Mouse (Mus musculus): ENCODE measurements around the gene Rchy1. TPM values are rescaled to one million over a fixed set of nuclear protein-coding genes. Genes with fewer than 3 reads are reported as not detected.
A peak's percentile ranks its signal among the peaks of the same experiment; 100 is the strongest.

The Rchy1 gene
- polyA plus RNA-seq, 2 experiments = 15.1 to 20.9 TPM

DNA sequence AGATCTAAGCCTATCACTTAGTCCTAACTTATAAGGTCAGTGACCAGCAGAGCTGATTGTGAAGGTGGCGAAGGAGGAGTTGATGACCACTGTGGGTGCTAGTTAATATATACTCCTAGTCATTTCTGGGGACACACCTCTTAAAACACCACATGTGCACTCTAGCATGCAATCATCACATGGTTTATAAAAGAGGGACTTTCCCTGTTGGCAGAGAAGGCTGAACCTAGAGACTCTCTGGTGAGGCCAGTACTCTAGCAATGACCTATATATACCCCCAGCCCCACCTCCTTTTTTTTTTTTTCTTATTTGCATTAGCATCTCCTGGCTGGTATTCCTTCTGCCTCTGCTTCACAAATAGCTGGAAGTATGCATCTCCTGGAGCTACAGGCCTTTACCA, 1.5 kb downstream of the Rchy1 start:
- 58% methylated on average over 1 of the region's 1 CpGs for WGBS (ENCODE audit: insufficient replicate concordance)
- peak overlapping the region; percentile 96 for H3K4me2 ChIP-seq (ENCODE audit: low read depth)
- H3K36me3 ChIP-seq (replicated peaks; ENCODE audit: control insufficient read depth, insufficient read depth, low read depth) = peaks cover 11% of the 10 kb centered on the region
- TF ChIP-seq EP300 (IDR thresholded peaks at IDR 0.05; ENCODE audit: low read depth) (no peak), CTCF (IDR thresholded peaks at IDR 0.05; ENCODE audit: low read depth) (no peak)
- DNase-seq (ENCODE audit: low read depth in 3 of 3, low spot score in 3 of 3) = peak in 1 of 3 experiments; percentile 58
- H3K4me1 ChIP-seq (replicated peaks; ENCODE audit: control insufficient read depth in 2 of 2, insufficient read depth in 2 of 2, low read length in 1 of 2) = peaks cover 29 to 33% of the 10 kb centered on the region in 2 experiments
- peak overlapping the region; percentile 80 to 90 for H3K4me3 ChIP-seq (ENCODE audit: insufficient read depth in 1 of 2, low read depth in 2 of 2, low read length in 2 of 2)
- H3K9ac ChIP-seq (replicated peaks) = peak overlapping the region; percentile 93
- no peak for ATAC-seq (ENCODE audit: insufficient read depth)
- H3K27me3 ChIP-seq (ENCODE audit: control insufficient read depth, insufficient read depth, low read length) = no peaks in the 10 kb centered on the region
- peak overlapping the region; percentile 91 for H3K27ac ChIP-seq
- no peaks in the 10 kb centered on the region for H3K9me3 ChIP-seq (ENCODE audit: control insufficient read depth, low read length)

GRCm38 (mm10) chr5:91960606-91961254, 2.1 kb downstream of the Rchy1 start:
- Histone ChIP-seq H3K27ac (peak overlapping the region; percentile 91), H3K27me3 (ENCODE audit: control insufficient read depth, insufficient read depth, low read length) (no peaks in the 10 kb centered on the region), H3K9ac (replicated peaks) (peak overlapping the region; percentile 93), H3K36me3 (replicated peaks; ENCODE audit: control insufficient read depth, insufficient read depth, low read depth) (peaks cover 11% of the 10 kb centered on the region), H3K4me2 (ENCODE audit: low read depth) (peak overlapping the region; percentile 96), H3K4me3 (ENCODE audit: insufficient read depth in 1 of 2, low read depth in 2 of 2, low read length in 2 of 2) (peak overlapping the region; percentile 62 to 80), H3K9me3 (ENCODE audit: control insufficient read depth, low read length) (no peaks in the 10 kb centered on the region), H3K4me1 (replicated peaks; ENCODE audit: control insufficient read depth in 2 of 2, insufficient read depth in 2 of 2, low read length in 1 of 2) (peaks cover 29 to 33% of the 10 kb centered on the region in 2 experiments)
- ATAC-seq (ENCODE audit: insufficient read depth) (peak; percentile 52), DNase-seq (ENCODE audit: low read depth in 3 of 3, low spot score in 3 of 3) (peak; percentile 67 to 73 (median 70))
- 16% methylated on average over 3 of the region's 3 CpGs for WGBS (ENCODE audit: insufficient replicate concordance)
- peak; percentile 79 for TF ChIP-seq EP300 (IDR thresholded peaks at IDR 0.05; ENCODE audit: low read depth)
- TF ChIP-seq CTCF (IDR thresholded peaks at IDR 0.05; ENCODE audit: low read depth) = no peak

GRCm38 (mm10) chr5:91959986-91960385, 2.9 kb downstream of the Rchy1 start:
- H3K4me1 ChIP-seq (replicated peaks; ENCODE audit: control insufficient read depth in 2 of 2, insufficient read depth in 2 of 2, low read length in 1 of 2) = peaks cover 29 to 33% of the 10 kb centered on the region in 2 experiments
- H3K36me3 ChIP-seq (replicated peaks; ENCODE audit: control insufficient read depth, insufficient read depth, low read depth) = peaks cover 13% of the 10 kb centered on the region
- peak overlapping the region in 1 of 2 experiments; percentile 80; a peak in 2 of 4 replicates for H3K4me3 ChIP-seq (ENCODE audit: insufficient read depth in 1 of 2, low read depth in 2 of 2, low read length in 2 of 2)
- peak overlapping the region; percentile 96 for H3K4me2 ChIP-seq (ENCODE audit: low read depth)
- no peaks in the 10 kb centered on the region for H3K27me3 ChIP-seq (ENCODE audit: control insufficient read depth, insufficient read depth, low read length)
- H3K9me3 ChIP-seq (ENCODE audit: control insufficient read depth, low read length) = no peaks in the 10 kb centered on the region
- TF ChIP-seq EP300 (IDR thresholded peaks at IDR 0.05; ENCODE audit: low read depth) (no peak), CTCF (IDR thresholded peaks at IDR 0.05; ENCODE audit: low read depth) (no peak)
- peak overlapping the region; percentile 93 for H3K9ac ChIP-seq (replicated peaks)
- WGBS (ENCODE audit: insufficient replicate concordance) = 82% methylated on average over 1 of the region's 1 CpGs
- no peak overlapping the region for H3K27ac ChIP-seq
- DNase-seq (ENCODE audit: low read depth in 3 of 3, low spot score in 3 of 3) (no peak), ATAC-seq (ENCODE audit: insufficient read depth) (no peak)

- DNase-seq (ENCODE audit: low read depth in 3 of 3, low spot score in 3 of 3) (no peak), ATAC-seq (ENCODE audit: insufficient read depth) (no peak)
- Histone ChIP-seq H3K27me3 (ENCODE audit: control insufficient read depth, insufficient read depth, low read length) (no peaks in the 10 kb centered on the region), H3K9ac (replicated peaks) (no peak overlapping the region), H3K4me1 (replicated peaks; ENCODE audit: control insufficient read depth in 2 of 2, insufficient read depth in 2 of 2, low read length in 1 of 2) (peaks cover 29 to 33% of the 10 kb centered on the region in 2 experiments), H3K9me3 (ENCODE audit: control insufficient read depth, low read length) (no peaks in the 10 kb centered on the region), H3K27ac (no peak overlapping the region), H3K4me2 (ENCODE audit: low read depth) (peak overlapping the region; percentile 36), H3K36me3 (replicated peaks; ENCODE audit: control insufficient read depth, insufficient read depth, low read depth) (peaks cover 19% of the 10 kb centered on the region), H3K4me3 (ENCODE audit: insufficient read depth in 1 of 2, low read depth in 2 of 2, low read length in 2 of 2) (no peak overlapping the region)
- no peak for TF ChIP-seq EP300 (IDR thresholded peaks at IDR 0.05; ENCODE audit: low read depth)
- TF ChIP-seq CTCF (IDR thresholded peaks at IDR 0.05; ENCODE audit: low read depth) = no peak
- 12% methylated on average over 1 of the region's 1 CpGs for WGBS (ENCODE audit: insufficient replicate concordance)
These were observed 3.8 kb downstream of the Rchy1 start for GRCm38 (mm10) chr5:91959096-91959495.

DNA sequence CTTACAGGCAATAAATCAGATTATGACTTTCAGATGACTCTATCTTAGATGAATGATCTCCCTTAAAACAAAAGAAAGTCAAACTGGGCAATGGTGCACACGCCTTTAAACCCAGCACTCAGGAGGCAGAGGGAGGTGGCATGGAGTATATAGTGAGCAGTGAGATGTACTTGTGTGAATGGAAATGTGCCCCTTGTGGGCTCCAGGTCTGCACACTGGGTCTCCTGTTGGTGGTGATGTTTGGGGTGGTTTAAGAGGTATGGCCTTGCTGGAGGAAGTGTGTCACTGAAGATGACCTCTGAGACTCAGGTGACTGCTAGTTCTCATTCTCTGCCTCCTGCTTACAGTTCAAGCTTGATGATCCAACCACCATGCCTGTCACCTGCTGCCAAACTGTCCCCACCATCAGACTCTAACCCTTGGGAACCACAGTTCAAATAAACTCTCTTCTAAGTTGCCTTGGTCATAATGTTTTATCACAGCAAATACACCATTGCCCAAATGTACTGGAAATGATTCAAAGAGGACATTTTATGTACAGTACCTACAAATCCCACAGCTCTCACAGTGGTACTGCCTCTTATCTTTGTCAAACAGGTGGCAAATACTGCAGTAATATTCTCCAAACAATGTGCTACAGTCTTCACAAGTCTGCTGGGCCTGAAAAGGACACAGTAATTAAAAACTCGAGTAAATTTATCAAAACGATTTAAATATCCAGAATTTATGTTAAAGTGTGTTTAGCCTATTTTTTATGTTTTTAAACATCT, 5.7 kb downstream of the Rchy1 start:
- WGBS (ENCODE audit: insufficient replicate concordance) = 54% methylated on average over 3 of the region's 3 CpGs
- peaks cover 29 to 31% of the 10 kb centered on the region in 2 experiments for H3K4me1 ChIP-seq (replicated peaks; ENCODE audit: control insufficient read depth in 2 of 2, insufficient read depth in 2 of 2, low read length in 1 of 2)
- H3K27me3 ChIP-seq (ENCODE audit: control insufficient read depth, insufficient read depth, low read length) = no peaks in the 10 kb centered on the region
- TF ChIP-seq CTCF (IDR thresholded peaks at IDR 0.05; ENCODE audit: low read depth) (no peak), EP300 (IDR thresholded peaks at IDR 0.05; ENCODE audit: low read depth) (peak; percentile 35; the same call in 1 of the 2 replicates)
- ATAC-seq (ENCODE audit: insufficient read depth) = no peak
- H3K4me2 ChIP-seq (ENCODE audit: low read depth) = no peak overlapping the region
- H3K36me3 ChIP-seq (replicated peaks; ENCODE audit: control insufficient read depth, insufficient read depth, low read depth) = peaks cover 31% of the 10 kb centered on the region
- no peak overlapping the region for H3K9ac ChIP-seq (replicated peaks)
- H3K27ac ChIP-seq = no peak overlapping the region
- no peaks in the 10 kb centered on the region for H3K9me3 ChIP-seq (ENCODE audit: control insufficient read depth, low read length)
- no peak for DNase-seq (ENCODE audit: low read depth in 3 of 3, low spot score in 3 of 3)
- H3K4me3 ChIP-seq (ENCODE audit: insufficient read depth in 1 of 2, low read depth in 2 of 2, low read length in 2 of 2) = no peak overlapping the region
